Mouse (Mus musculus): ENCODE results near the gene Tomm40. TPM values are rescaled to one million over a fixed set of nuclear protein-coding genes. Genes with fewer than 3 reads are reported as not detected.

The Tomm40 gene
- polyA plus RNA-seq, 2 experiments: 101 to 124 TPM

GRCm38 (mm10) chr7:19700299-19701068 lies 14.8 kb downstream of the Tomm40 start:
- Histone ChIP-seq H3K9ac (ENCODE audit: low read depth, low read length, severe bottlenecking) (no peak overlapping the region), H3K4me1 (ENCODE audit: control insufficient read depth, insufficient read depth, low read length) (peaks cover 16% of the 10 kb centered on the region), H3K4me3 (replicated peaks; ENCODE audit: low read length) (no peak overlapping the region), H3K27ac (replicated peaks; ENCODE audit: low read depth, low read length) (no peak overlapping the region), H3K9me3 (ENCODE audit: control insufficient read depth, low read length) (no peaks in the 10 kb centered on the region; the same call in 1 of the 2 replicates), H3K27me3 (ENCODE audit: control insufficient read depth, insufficient read depth, low read length) (no peaks in the 10 kb centered on the region), H3K36me3 (ENCODE audit: control insufficient read depth, insufficient read depth, low read length) (peaks cover 28% of the 10 kb centered on the region), H3K4me2 (replicated peaks; ENCODE audit: low read depth, low read length, severe bottlenecking) (no peak overlapping the region)
- 63% methylated on average over 12 of the region's 12 CpGs for WGBS
- DNase-seq (ENCODE audit: low spot score) (no peak), ATAC-seq (ENCODE audit: low FRiP score, low read depth) (no peak)
- no peak for TF ChIP-seq POLR2A (IDR thresholded peaks at IDR 0.05; ENCODE audit: borderline replicate concordance, extremely low read depth, insufficient read depth, insufficient read length)

GRCm38 (mm10) chr7:19699827-19700148 lies 15.4 kb downstream of the Tomm40 start:
- no peak overlapping the region for H3K4me3 ChIP-seq (replicated peaks; ENCODE audit: low read length)
- WGBS: 78% methylated on average over 4 of the region's 4 CpGs
- peaks cover 23% of the 10 kb centered on the region for H3K36me3 ChIP-seq (ENCODE audit: control insufficient read depth, insufficient read depth, low read length)
- no peak overlapping the region for H3K27ac ChIP-seq (replicated peaks; ENCODE audit: low read depth, low read length)
- no peak overlapping the region for H3K9ac ChIP-seq (ENCODE audit: low read depth, low read length, severe bottlenecking)
- TF ChIP-seq POLR2A (IDR thresholded peaks at IDR 0.05; ENCODE audit: borderline replicate concordance, extremely low read depth, insufficient read depth, insufficient read length): no peak
- H3K27me3 ChIP-seq (ENCODE audit: control insufficient read depth, insufficient read depth, low read length): no peaks in the 10 kb centered on the region
- ATAC-seq (ENCODE audit: low FRiP score, low read depth) (no peak), DNase-seq (ENCODE audit: low spot score) (no peak)
- peaks cover 16% of the 10 kb centered on the region for H3K4me1 ChIP-seq (ENCODE audit: control insufficient read depth, insufficient read depth, low read length)
- no peaks in the 10 kb centered on the region; the same call in 1 of the 2 replicates for H3K9me3 ChIP-seq (ENCODE audit: control insufficient read depth, low read length)
- H3K4me2 ChIP-seq (replicated peaks; ENCODE audit: low read depth, low read length, severe bottlenecking): no peak overlapping the region

DNA sequence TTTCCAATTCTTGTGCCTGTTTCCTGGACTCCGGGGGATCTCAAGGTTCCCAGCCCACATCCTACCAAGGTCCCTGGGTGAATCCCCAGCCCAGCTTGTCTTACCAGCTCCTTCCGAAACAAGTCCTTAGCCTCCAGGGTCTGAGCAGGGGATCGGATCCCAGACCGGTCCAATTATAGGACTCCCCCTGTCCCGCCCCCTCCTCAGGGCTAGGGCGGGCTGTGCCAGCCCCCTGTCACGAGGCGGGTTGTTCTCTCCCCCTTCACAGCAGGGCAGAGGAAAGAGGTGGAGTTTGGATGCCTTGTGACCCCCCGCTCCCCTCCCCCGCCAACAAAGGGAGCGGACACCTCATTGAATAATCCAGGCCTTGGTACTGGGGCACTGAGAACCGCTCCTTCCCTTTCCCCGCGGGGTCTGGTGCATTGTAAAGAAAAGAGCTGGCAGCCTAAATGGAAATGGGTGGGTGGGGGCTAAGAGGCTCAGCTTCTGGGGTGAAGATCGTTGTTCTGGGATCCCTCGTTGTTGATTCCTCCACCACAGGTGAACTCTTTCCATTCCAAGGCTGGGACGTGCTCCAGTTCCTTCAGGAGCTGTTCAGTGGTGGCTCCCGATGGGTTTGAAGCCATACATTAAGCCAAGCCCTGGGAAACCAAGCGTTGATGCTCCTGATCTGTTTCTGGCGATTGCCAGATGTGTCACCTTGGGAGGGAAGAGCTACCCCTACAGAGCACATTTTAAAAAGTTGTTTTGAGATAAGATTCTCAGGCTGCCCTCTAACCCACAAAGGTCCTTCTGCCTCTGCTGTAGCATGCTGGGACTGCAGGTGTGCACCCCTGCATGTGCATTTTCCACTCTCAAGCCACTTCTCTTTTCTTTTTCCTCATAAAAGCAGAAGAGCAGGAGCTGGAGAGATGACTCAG lies 16.1 kb downstream of the Tomm40 start, which contains the start of gene Apoe:
Gene Apoe, minus strand, starts transcription at position 282 of the 920 bp plus-strand sequence.
- H3K4me3 ChIP-seq (replicated peaks; ENCODE audit: low read length): peak within 1 kb of the TSS; percentile 31
- peak; percentile 16 for DNase-seq (ENCODE audit: low spot score)
- TF ChIP-seq POLR2A (IDR thresholded peaks at IDR 0.05; ENCODE audit: borderline replicate concordance, extremely low read depth, insufficient read depth, insufficient read length): no peak
- peaks cover 16% of the 10 kb centered on the region for H3K36me3 ChIP-seq (ENCODE audit: control insufficient read depth, insufficient read depth, low read length)
- no peaks in the 10 kb centered on the region for H3K27me3 ChIP-seq (ENCODE audit: control insufficient read depth, insufficient read depth, low read length)
- peak within 1 kb of the TSS; percentile 73 for H3K4me2 ChIP-seq (replicated peaks; ENCODE audit: low read depth, low read length, severe bottlenecking)
- WGBS: 2% methylated on average over 20 of the region's 20 CpGs
- no peak within 1 kb of the TSS for H3K27ac ChIP-seq (replicated peaks; ENCODE audit: low read depth, low read length)
- H3K9ac ChIP-seq (ENCODE audit: low read depth, low read length, severe bottlenecking): peak within 1 kb of the TSS; percentile 53
- H3K9me3 ChIP-seq (ENCODE audit: control insufficient read depth, low read length): no peaks in the 10 kb centered on the region; the same call in 1 of the 2 replicates
- H3K4me1 ChIP-seq (ENCODE audit: control insufficient read depth, insufficient read depth, low read length): peaks cover 16% of the 10 kb centered on the region
- ATAC-seq (ENCODE audit: low FRiP score, low read depth): peak; percentile 47; the same call in 1 of the 2 replicates

- Histone ChIP-seq H3K9me3 (ENCODE audit: control insufficient read depth, low read length) (no peaks in the 10 kb centered on the region; the same call in 1 of the 2 replicates), H3K27ac (replicated peaks; ENCODE audit: low read depth, low read length) (no peak overlapping the region), H3K36me3 (ENCODE audit: control insufficient read depth, insufficient read depth, low read length) (peaks cover 15% of the 10 kb centered on the region), H3K4me2 (replicated peaks; ENCODE audit: low read depth, low read length, severe bottlenecking) (peak overlapping the region; percentile 73), H3K9ac (ENCODE audit: low read depth, low read length, severe bottlenecking) (peak overlapping the region; percentile 53), H3K4me3 (replicated peaks; ENCODE audit: low read length) (peak overlapping the region; percentile 31), H3K27me3 (ENCODE audit: control insufficient read depth, insufficient read depth, low read length) (no peaks in the 10 kb centered on the region), H3K4me1 (ENCODE audit: control insufficient read depth, insufficient read depth, low read length) (peaks cover 16% of the 10 kb centered on the region)
- WGBS: 3% methylated on average over 28 of the region's 28 CpGs
- peak; percentile 15 for DNase-seq (ENCODE audit: low spot score)
- no peak for TF ChIP-seq POLR2A (IDR thresholded peaks at IDR 0.05; ENCODE audit: borderline replicate concordance, extremely low read depth, insufficient read depth, insufficient read length)
- ATAC-seq (ENCODE audit: low FRiP score, low read depth): no peak
These were observed 17.0 kb downstream of the Tomm40 start for GRCm38 (mm10) chr7:19697949-19698906.
